Mouse (Mus musculus): Measurements from ENCODE around the gene 2200002D01Rik. TPM values are rescaled to one million over a fixed set of nuclear protein-coding genes. Genes with fewer than 3 reads are reported as not detected.
"Not testable (repeated sequence)": the region's sequence is repeated elsewhere in the genome, so short reads cannot be mapped to it uniquely, and the experiment has no call there.

2200002D01Rik gene
- polyA plus RNA-seq, 1 experiment from 2014 or later, result 1.6 TPM

GRCm38 (mm10) chr7:29247706-29248105 is 560 bp downstream of the 2200002D01Rik start:
- H3K4me3 ChIP-seq (ENCODE audit: low read depth, low read length), result peak overlapping the region; percentile 20
- H3K4me1 ChIP-seq (ENCODE audit: control insufficient read depth, insufficient read depth, low read length), result no peaks in the 10 kb centered on the region
- ATAC-seq (ENCODE audit: insufficient read depth, low FRiP score, low TSS enrichment) (no peak; the same call in 1 of the 2 replicates), DNase-seq (ENCODE audit: low spot score) (peak; percentile 26)
- peak overlapping the region; percentile 43 for H3K4me2 ChIP-seq (ENCODE audit: low read depth)
- peaks cover 3% of the 10 kb centered on the region for H3K36me3 ChIP-seq (ENCODE audit: control insufficient read depth, insufficient read depth, low read length)
- peaks cover 6% of the 10 kb centered on the region; the same call in 1 of the 2 replicates for H3K27me3 ChIP-seq (ENCODE audit: control insufficient read depth, insufficient read depth, low read length)
- no peaks in the 10 kb centered on the region for H3K9me3 ChIP-seq (ENCODE audit: control insufficient read depth, low read length)
- H3K9ac ChIP-seq (ENCODE audit: low read length), result peak overlapping the region; percentile 28
- H3K27ac ChIP-seq (ENCODE audit: low read depth, low read length), result no peak overlapping the region
- 10% methylated on average over 19 of the region's 19 CpGs for WGBS

GRCm38 (mm10) chr7:29247314-29247700 is 959 bp downstream of the 2200002D01Rik start:
- H3K27me3 ChIP-seq (ENCODE audit: control insufficient read depth, insufficient read depth, low read length), result peaks cover 6% of the 10 kb centered on the region; the same call in 1 of the 2 replicates
- WGBS, result 23% methylated on average over 16 of the region's 16 CpGs
- peak overlapping the region; percentile 20 for H3K4me3 ChIP-seq (ENCODE audit: low read depth, low read length)
- no peaks in the 10 kb centered on the region for H3K9me3 ChIP-seq (ENCODE audit: control insufficient read depth, low read length)
- ATAC-seq (ENCODE audit: insufficient read depth, low FRiP score, low TSS enrichment), result no peak
- H3K4me2 ChIP-seq (ENCODE audit: low read depth), result peak overlapping the region; percentile 43
- DNase-seq (ENCODE audit: low spot score), result peak; percentile 83
- H3K27ac ChIP-seq (ENCODE audit: low read depth, low read length), result no peak overlapping the region
- H3K4me1 ChIP-seq (ENCODE audit: control insufficient read depth, insufficient read depth, low read length), result no peaks in the 10 kb centered on the region
- H3K36me3 ChIP-seq (ENCODE audit: control insufficient read depth, insufficient read depth, low read length), result peaks cover 3% of the 10 kb centered on the region
- H3K9ac ChIP-seq (ENCODE audit: low read length), result no peak overlapping the region; the same call in 1 of the 2 replicates

- Histone ChIP-seq H3K27me3 (ENCODE audit: control insufficient read depth, insufficient read depth, low read length) (peaks cover 6% of the 10 kb centered on the region; the same call in 1 of the 2 replicates), H3K27ac (ENCODE audit: low read depth, low read length) (no peak overlapping the region), H3K4me3 (ENCODE audit: low read depth, low read length) (no peak overlapping the region), H3K36me3 (ENCODE audit: control insufficient read depth, insufficient read depth, low read length) (peaks cover 3% of the 10 kb centered on the region), H3K4me1 (ENCODE audit: control insufficient read depth, insufficient read depth, low read length) (no peaks in the 10 kb centered on the region), H3K9ac (ENCODE audit: low read length) (no peak overlapping the region), H3K9me3 (ENCODE audit: control insufficient read depth, low read length) (no peaks in the 10 kb centered on the region), H3K4me2 (ENCODE audit: low read depth) (no peak overlapping the region)
- WGBS, result 87% methylated on average over 21 of the region's 21 CpGs
- ATAC-seq (ENCODE audit: insufficient read depth, low FRiP score, low TSS enrichment) (no peak), DNase-seq (ENCODE audit: low spot score) (no peak)
These were observed 1.5 kb downstream of the 2200002D01Rik start for GRCm38 (mm10) chr7:29246619-29247313.

GRCm38 (mm10) chr7:29246015-29246414 is 2.3 kb downstream of the 2200002D01Rik start:
- 86% methylated on average over 5 of the region's 5 CpGs for WGBS
- no peak for ATAC-seq (ENCODE audit: insufficient read depth, low FRiP score, low TSS enrichment)
- peaks cover 6% of the 10 kb centered on the region; the same call in 1 of the 2 replicates for H3K27me3 ChIP-seq (ENCODE audit: control insufficient read depth, insufficient read depth, low read length)

GRCm38 (mm10) chr7:29244732-29245416 is 3.4 kb downstream of the 2200002D01Rik start:
- Histone ChIP-seq H3K4me3 (ENCODE audit: low read depth, low read length) (no peak overlapping the region), H3K4me2 (ENCODE audit: low read depth) (no peak overlapping the region)

More at GRCm38 (mm10) chr7:29246015-29246414, 2.3 kb downstream of the 2200002D01Rik start:
- Histone ChIP-seq H3K4me1 (ENCODE audit: control insufficient read depth, insufficient read depth, low read length) (no peaks in the 10 kb centered on the region), H3K9ac (ENCODE audit: low read length) (no peak overlapping the region), H3K36me3 (ENCODE audit: control insufficient read depth, insufficient read depth, low read length) (peaks cover 3% of the 10 kb centered on the region), H3K4me2 (ENCODE audit: low read depth) (no peak overlapping the region), H3K27ac (ENCODE audit: low read depth, low read length) (no peak overlapping the region), H3K4me3 (ENCODE audit: low read depth, low read length) (no peak overlapping the region), H3K9me3 (ENCODE audit: control insufficient read depth, low read length) (no peaks in the 10 kb centered on the region)
- DNase-seq (ENCODE audit: low spot score), result no peak

GRCm38 (mm10) chr7:29238019-29238967 is 10.0 kb downstream of the 2200002D01Rik start, which contains the start of gene Yif1b:
TSS of gene Yif1b (plus strand) at chr7:29238329.
- peak; percentile 99 for DNase-seq (ENCODE audit: low spot score)
- Histone ChIP-seq H3K4me3 (ENCODE audit: low read depth, low read length) (peak within 1 kb of the TSS; percentile 67), H3K27me3 (ENCODE audit: control insufficient read depth, insufficient read depth, low read length) (no peaks in the 10 kb centered on the region; the same call in 1 of the 2 replicates), H3K4me1 (ENCODE audit: control insufficient read depth, insufficient read depth, low read length) (no peaks in the 10 kb centered on the region), H3K4me2 (ENCODE audit: low read depth) (peak within 1 kb of the TSS; percentile 49), H3K9ac (ENCODE audit: low read length) (peak within 1 kb of the TSS; percentile 67), H3K9me3 (ENCODE audit: control insufficient read depth, low read length) (no peaks in the 10 kb centered on the region), H3K36me3 (ENCODE audit: control insufficient read depth, insufficient read depth, low read length) (no peaks in the 10 kb centered on the region), H3K27ac (ENCODE audit: low read depth, low read length) (peak within 1 kb of the TSS; percentile 70)
- ATAC-seq (ENCODE audit: insufficient read depth, low FRiP score, low TSS enrichment), result peak; percentile 98
- under 1% methylated on average over 60 of the region's 60 CpGs for WGBS

More at GRCm38 (mm10) chr7:29244732-29245416, 3.4 kb downstream of the 2200002D01Rik start:
- Histone ChIP-seq H3K9ac (ENCODE audit: low read length) (no peak overlapping the region), H3K9me3 (ENCODE audit: control insufficient read depth, low read length) (no peaks in the 10 kb centered on the region), H3K4me1 (ENCODE audit: control insufficient read depth, insufficient read depth, low read length) (no peaks in the 10 kb centered on the region), H3K27ac (ENCODE audit: low read depth, low read length) (no peak overlapping the region), H3K36me3 (ENCODE audit: control insufficient read depth, insufficient read depth, low read length) (peaks cover 3% of the 10 kb centered on the region), H3K27me3 (ENCODE audit: control insufficient read depth, insufficient read depth, low read length) (peaks cover 6% of the 10 kb centered on the region; the same call in 1 of the 2 replicates)
- no peak for DNase-seq (ENCODE audit: low spot score)
- 88% methylated on average over 7 of the region's 7 CpGs for WGBS
- ATAC-seq (ENCODE audit: insufficient read depth, low FRiP score, low TSS enrichment), result no peak

- 0 out of 2 replicates have a peak, but pooled peaks have one; percentile 37 for ATAC-seq (ENCODE audit: insufficient read depth, low FRiP score, low TSS enrichment)
These were observed 10.7 kb downstream of the 2200002D01Rik start for GRCm38 (mm10) chr7:29237596-29237995.

GRCm38 (mm10) chr7:29236593-29236992 is 11.7 kb downstream of the 2200002D01Rik start:
- Histone ChIP-seq H3K27ac (ENCODE audit: low read depth, low read length) (no peak overlapping the region), H3K4me2 (ENCODE audit: low read depth) (no peak overlapping the region), H3K4me3 (ENCODE audit: low read depth, low read length) (no peak overlapping the region), H3K4me1 (ENCODE audit: control insufficient read depth, insufficient read depth, low read length) (no peaks in the 10 kb centered on the region), H3K36me3 (ENCODE audit: control insufficient read depth, insufficient read depth, low read length) (no peaks in the 10 kb centered on the region), H3K27me3 (ENCODE audit: control insufficient read depth, insufficient read depth, low read length) (peaks cover 17% of the 10 kb centered on the region), H3K9ac (ENCODE audit: low read length) (no peak overlapping the region), H3K9me3 (ENCODE audit: control insufficient read depth, low read length) (no peaks in the 10 kb centered on the region)
- WGBS, result 81% methylated on average over 4 of the region's 4 CpGs
- ATAC-seq (ENCODE audit: insufficient read depth, low FRiP score, low TSS enrichment), result no peak
- DNase-seq (ENCODE audit: low spot score), result no peak

More at GRCm38 (mm10) chr7:29237596-29237995, 10.7 kb downstream of the 2200002D01Rik start:
- not testable (repeated sequence) for H3K36me3 ChIP-seq (ENCODE audit: control insufficient read depth, insufficient read depth, low read length); H3K9me3 ChIP-seq (ENCODE audit: control insufficient read depth, low read length); DNase-seq (ENCODE audit: low spot score); H3K4me1 ChIP-seq (ENCODE audit: control insufficient read depth, insufficient read depth, low read length); H3K27me3 ChIP-seq (ENCODE audit: control insufficient read depth, insufficient read depth, low read length)
- H3K27ac ChIP-seq (ENCODE audit: low read depth, low read length), result peak overlapping the region; percentile 70
- peak overlapping the region; percentile 67 for H3K4me3 ChIP-seq (ENCODE audit: low read depth, low read length)
- H3K4me2 ChIP-seq (ENCODE audit: low read depth), result peak overlapping the region; percentile 47
- H3K9ac ChIP-seq (ENCODE audit: low read length), result peak overlapping the region; percentile 39
- 30% methylated on average over 6 of the region's 6 CpGs for WGBS

Measured in neural tube, embryonic 11.5 days (tissue).